Mouse (Mus musculus): ENCODE results near the gene Pcdh7. TPM values are rescaled to one million over a fixed set of nuclear protein-coding genes. Genes with fewer than 3 reads are reported as not detected.

Gene Pcdh7
- polyA plus RNA-seq, 1 experiment = 4.4 TPM

DNA sequence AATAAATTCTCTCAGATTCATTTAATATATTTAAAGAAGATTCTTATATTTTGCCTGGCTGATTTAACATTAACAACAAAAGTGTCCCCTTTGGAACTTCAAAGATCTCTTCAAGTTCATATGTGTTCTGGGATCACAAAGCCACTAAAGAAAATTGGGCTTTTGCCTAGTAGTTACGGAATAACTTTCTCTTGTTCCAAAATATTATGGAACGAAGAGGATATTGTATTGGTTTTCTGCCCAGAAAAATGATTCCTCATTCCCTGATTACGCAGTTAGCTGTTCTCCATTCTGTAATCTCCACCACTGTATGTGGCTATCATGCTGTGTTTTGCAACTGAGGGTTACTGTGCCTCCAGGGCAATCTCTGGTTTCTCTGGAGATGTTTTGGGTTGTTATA, 147.5 kb downstream of the Pcdh7 start:
- no peaks in the 10 kb centered on the region for H3K4me1 ChIP-seq (ENCODE audit: control insufficient read depth, insufficient read depth, insufficient read length, low read length)
- H3K27ac ChIP-seq (ENCODE audit: insufficient read depth, low read depth, low read length) = no peak overlapping the region
- WGBS = 84% methylated on average over 3 of the region's 3 CpGs
- no peak for TF ChIP-seq CTCF (IDR thresholded peaks at IDR 0.05; ENCODE audit: extremely low read depth, insufficient read length, insufficient replicate concordance, low read depth, low read length)
- TF ChIP-seq POLR2A (IDR thresholded peaks at IDR 0.05; ENCODE audit: low read depth, low read length) = no peak
- no peaks in the 10 kb centered on the region for H3K36me3 ChIP-seq (ENCODE audit: control insufficient read depth, insufficient read depth, low read length)
- H3K27me3 ChIP-seq (ENCODE audit: control insufficient read depth, insufficient read depth, low read length) = no peaks in the 10 kb centered on the region
- H3K4me3 ChIP-seq (ENCODE audit: low read depth, low read length) = no peak overlapping the region

- no peak for TF ChIP-seq POLR2A (IDR thresholded peaks at IDR 0.05; ENCODE audit: low read depth, low read length)
- no peak for TF ChIP-seq CTCF (IDR thresholded peaks at IDR 0.05; ENCODE audit: extremely low read depth, insufficient read length, insufficient replicate concordance, low read depth, low read length)
- Histone ChIP-seq H3K4me3 (ENCODE audit: low read depth, low read length) (no peak overlapping the region), H3K27ac (ENCODE audit: insufficient read depth, low read depth, low read length) (no peak overlapping the region), H3K4me1 (ENCODE audit: control insufficient read depth, insufficient read depth, insufficient read length, low read length) (no peaks in the 10 kb centered on the region), H3K36me3 (ENCODE audit: control insufficient read depth, insufficient read depth, low read length) (no peaks in the 10 kb centered on the region), H3K27me3 (ENCODE audit: control insufficient read depth, insufficient read depth, low read length) (no peaks in the 10 kb centered on the region)
- WGBS = 50% methylated on average over 1 of the region's 1 CpGs
Measured at GRCm38 (mm10) chr5:57866097-57866496, 148.3 kb downstream of the Pcdh7 start.

- Histone ChIP-seq H3K4me3 (ENCODE audit: low read depth, low read length) (no peak overlapping the region), H3K36me3 (ENCODE audit: control insufficient read depth, insufficient read depth, low read length) (no peaks in the 10 kb centered on the region), H3K4me1 (ENCODE audit: control insufficient read depth, insufficient read depth, insufficient read length, low read length) (no peaks in the 10 kb centered on the region), H3K27ac (ENCODE audit: insufficient read depth, low read depth, low read length) (0 out of 2 replicates have a peak overlapping the region, but pooled peaks have one; percentile 35), H3K27me3 (ENCODE audit: control insufficient read depth, insufficient read depth, low read length) (no peaks in the 10 kb centered on the region)
- TF ChIP-seq POLR2A (IDR thresholded peaks at IDR 0.05; ENCODE audit: low read depth, low read length) (no peak), CTCF (IDR thresholded peaks at IDR 0.05; ENCODE audit: extremely low read depth, insufficient read length, insufficient replicate concordance, low read depth, low read length) (no peak)
- WGBS = 63% methylated on average over 2 of the region's 2 CpGs
Measured at GRCm38 (mm10) chr5:57867906-57868305, 150.1 kb downstream of the Pcdh7 start.

- H3K4me3 ChIP-seq (ENCODE audit: low read depth, low read length) = no peak overlapping the region
- H3K27me3 ChIP-seq (ENCODE audit: control insufficient read depth, insufficient read depth, low read length) = no peaks in the 10 kb centered on the region
- 23% methylated on average over 4 of the region's 4 CpGs for WGBS
- TF ChIP-seq POLR2A (IDR thresholded peaks at IDR 0.05; ENCODE audit: low read depth, low read length) (no peak), CTCF (IDR thresholded peaks at IDR 0.05; ENCODE audit: extremely low read depth, insufficient read length, insufficient replicate concordance, low read depth, low read length) (no peak)
- H3K4me1 ChIP-seq (ENCODE audit: control insufficient read depth, insufficient read depth, insufficient read length, low read length) = no peaks in the 10 kb centered on the region
- H3K27ac ChIP-seq (ENCODE audit: insufficient read depth, low read depth, low read length) = no peak overlapping the region; the same call in 1 of the 2 replicates
- H3K36me3 ChIP-seq (ENCODE audit: control insufficient read depth, insufficient read depth, low read length) = no peaks in the 10 kb centered on the region
Measured at GRCm38 (mm10) chr5:57868702-57869101, 150.9 kb downstream of the Pcdh7 start.

DNA sequence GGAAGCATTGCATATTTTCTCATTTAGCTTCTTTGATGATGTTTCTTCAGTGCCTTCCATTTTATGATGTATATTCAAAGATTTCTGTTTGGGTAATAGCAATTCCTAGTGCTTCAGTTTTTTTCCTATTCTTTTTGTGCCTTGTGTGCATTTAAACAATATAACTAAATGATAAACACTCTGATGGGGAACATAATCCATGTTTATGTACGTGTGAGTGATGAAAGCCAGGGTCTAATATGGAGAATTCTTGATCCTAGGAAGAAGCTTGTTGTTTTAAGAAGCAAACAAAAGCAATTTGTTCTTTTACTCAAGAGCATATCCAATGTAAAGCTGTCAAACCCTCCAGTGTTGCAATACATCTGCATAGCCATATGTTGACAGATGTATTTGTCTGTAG, 153.0 kb downstream of the Pcdh7 start:
- Histone ChIP-seq H3K27me3 (ENCODE audit: control insufficient read depth, insufficient read depth, low read length) (no peaks in the 10 kb centered on the region), H3K36me3 (ENCODE audit: control insufficient read depth, insufficient read depth, low read length) (no peaks in the 10 kb centered on the region), H3K27ac (ENCODE audit: insufficient read depth, low read depth, low read length) (no peak overlapping the region), H3K4me3 (ENCODE audit: low read depth, low read length) (no peak overlapping the region), H3K4me1 (ENCODE audit: control insufficient read depth, insufficient read depth, insufficient read length, low read length) (no peaks in the 10 kb centered on the region)
- TF ChIP-seq POLR2A (IDR thresholded peaks at IDR 0.05; ENCODE audit: low read depth, low read length) (no peak), CTCF (IDR thresholded peaks at IDR 0.05; ENCODE audit: extremely low read depth, insufficient read length, insufficient replicate concordance, low read depth, low read length) (no peak)
- 69% methylated on average over 1 of the region's 1 CpGs for WGBS

- Histone ChIP-seq H3K27me3 (ENCODE audit: control insufficient read depth, insufficient read depth, low read length) (no peaks in the 10 kb centered on the region), H3K4me3 (ENCODE audit: low read depth, low read length) (no peak overlapping the region), H3K4me1 (ENCODE audit: control insufficient read depth, insufficient read depth, insufficient read length, low read length) (no peaks in the 10 kb centered on the region), H3K27ac (ENCODE audit: insufficient read depth, low read depth, low read length) (no peak overlapping the region), H3K36me3 (ENCODE audit: control insufficient read depth, insufficient read depth, low read length) (no peaks in the 10 kb centered on the region)
- TF ChIP-seq POLR2A (IDR thresholded peaks at IDR 0.05; ENCODE audit: low read depth, low read length) (no peak), CTCF (IDR thresholded peaks at IDR 0.05; ENCODE audit: extremely low read depth, insufficient read length, insufficient replicate concordance, low read depth, low read length) (no peak)
Measured at GRCm38 (mm10) chr5:57884982-57885381, 167.2 kb downstream of the Pcdh7 start.

DNA sequence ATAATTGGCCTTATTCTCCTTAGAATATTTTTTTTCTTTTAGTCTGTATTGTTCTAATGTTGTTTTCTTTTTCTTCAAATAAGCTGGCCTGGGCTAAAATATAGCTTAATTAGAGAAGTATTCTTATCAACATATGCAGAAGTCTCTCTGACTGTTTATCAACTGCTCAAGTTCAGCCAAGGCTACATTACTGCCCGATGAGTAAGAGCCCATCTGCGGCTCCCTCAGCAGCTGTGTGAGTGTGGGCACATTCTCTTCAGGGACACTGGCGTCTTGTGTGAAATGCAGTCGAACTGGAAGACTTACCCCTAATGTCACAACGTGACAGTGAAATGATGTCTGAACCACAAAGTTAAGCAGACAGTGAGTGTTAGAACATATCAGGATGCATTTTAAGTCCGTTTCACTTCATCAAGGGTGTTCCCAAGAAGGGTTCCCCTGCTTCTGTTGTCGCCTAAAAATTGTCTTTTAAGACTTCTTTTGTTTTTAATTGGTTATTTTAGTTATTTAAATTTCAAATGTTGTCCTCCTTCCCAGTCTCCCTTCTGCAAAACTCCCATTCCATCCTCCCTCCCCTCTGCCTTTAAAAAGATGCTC, 181.3 kb downstream of the Pcdh7 start:
- Histone ChIP-seq H3K4me1 (ENCODE audit: control insufficient read depth, insufficient read depth, insufficient read length, low read length) (no peaks in the 10 kb centered on the region), H3K27ac (ENCODE audit: insufficient read depth, low read depth, low read length) (no peak overlapping the region), H3K27me3 (ENCODE audit: control insufficient read depth, insufficient read depth, low read length) (no peaks in the 10 kb centered on the region), H3K4me3 (ENCODE audit: low read depth, low read length) (no peak overlapping the region), H3K36me3 (ENCODE audit: control insufficient read depth, insufficient read depth, low read length) (no peaks in the 10 kb centered on the region)
- WGBS = 68% methylated on average over 7 of the region's 7 CpGs
- TF ChIP-seq POLR2A (IDR thresholded peaks at IDR 0.05; ENCODE audit: low read depth, low read length) (no peak), CTCF (IDR thresholded peaks at IDR 0.05; ENCODE audit: extremely low read depth, insufficient read length, insufficient replicate concordance, low read depth, low read length) (no peak)

Data from small intestine, adult 2 months (tissue).